Mouse (Mus musculus) limb, embryonic 14.5 days (tissue): ENCODE results near the gene Arhgef28. TPM values are rescaled to one million over a fixed set of nuclear protein-coding genes. Genes with fewer than 3 reads are reported as not detected.

Experiments used
- ATAC-seq: fragments of 200-750 bp; cut with Nextera tagmentation; 2 replicates; pipeline ENCODE4 v1.8.0; 2017; ENCODE audit warnings: low read depth, moderate number of reproducible peaks, moderate TSS enrichment; ENCODE audit not compliant: low FRiP score
- DNase-seq: peaks from one replicate; pipeline ENCODE4 v3.0.0-alpha.2; 2015; ENCODE audit warnings: low spot score
- H3K27ac ChIP-seq: fragments of 300-500 bp; sonication (generic); replicated peaks from 2 replicates; pipeline ENCODE4 v1.5.1; 2014; ENCODE audit warnings: low read depth, mild to moderate bottlenecking, low read length, moderate library complexity, mixed read lengths
- H3K27me3 ChIP-seq: fragments of 300-500 bp; sonication (generic); 2 replicates; pipeline ENCODE4 v1.6.1; 2014; ENCODE audit warnings: low read length, mixed read lengths; ENCODE audit not compliant: control insufficient read depth, insufficient read depth
- H3K36me3 ChIP-seq: fragments of 300-500 bp; sonication (generic); 2 replicates; pipeline ENCODE4 v1.6.1; 2014; ENCODE audit warnings: mild to moderate bottlenecking, low read length, moderate library complexity, mixed read lengths; ENCODE audit not compliant: control insufficient read depth, insufficient read depth
- H3K4me1 ChIP-seq: fragments of 300-500 bp; sonication (generic); 2 replicates; pipeline ENCODE4 v1.6.1; 2014; ENCODE audit warnings: antibody characterized with exemption, low read length, mixed read lengths; ENCODE audit not compliant: control insufficient read depth, insufficient read depth
- H3K4me2 ChIP-seq: fragments of 300-500 bp; sonication (generic); replicated peaks from 2 replicates; pipeline ENCODE4 v1.6.1; 2014; ENCODE audit warnings: low read depth, mild to moderate bottlenecking, low read length, moderate library complexity; ENCODE audit not compliant: severe bottlenecking
- H3K4me3 ChIP-seq: fragments of 300-500 bp; sonication (generic); replicated peaks from 2 replicates; pipeline ENCODE4 v1.5.1; 2014; ENCODE audit warnings: low read length
- H3K9ac ChIP-seq: fragments of 300-500 bp; sonication (generic); 2 replicates; pipeline ENCODE4 v1.6.1; 2014; ENCODE audit warnings: mild to moderate bottlenecking, low read depth, low read length, moderate library complexity; ENCODE audit not compliant: severe bottlenecking
- H3K9me3 ChIP-seq: fragments of 300-500 bp; sonication (generic); 2 replicates; pipeline ENCODE4 v1.6.1; 2016; ENCODE audit warnings: low read length; ENCODE audit not compliant: control insufficient read depth
- POLR2A ChIP-seq: fragments of 200-500 bp; IDR thresholded peaks from 2 replicates; pipeline ENCODE4 v1.8.0; 2012; ENCODE audit warnings: inconsistent platforms, mild to moderate bottlenecking, moderate library complexity, borderline replicate concordance; ENCODE audit not compliant: insufficient read depth, insufficient read length; ENCODE audit errors: extremely low read depth
- WGBS: fragments of 180-500 bp; shearing (Covaris S2); extraction: QIAGEN DNeasy Blood & Tissue Kit; methylation state at CpG from one replicate; pipeline ENCODE4 v1.1.7; 2014; 5-methylcytosine and 5-hydroxymethylcytosine counted together
- polyA plus RNA-seq, 2 experiments: library from polyadenylated mRNA; depleted of rRNA in 1 of 2; stranded (reverse) in 1 of 2; unstranded in 1 of 2; fragments of >200 nt; fragmentation: Nextera tagmentation in 1 of 2; extraction: Ambion mirVana in 1 of 2; gene quantifications; 2 replicates each; pipeline versions ENCODE4 v1.2.1 to v1.2.3; 2012 to 2014

Gene Arhgef28
- polyA plus RNA-seq (2012; rRNA removed): 8.1 and 10.7 TPM in 2 replicates
- polyA plus RNA-seq (2014; fragmentation: Nextera tagmentation; extraction: Ambion mirVana): 12.9 and 15.4 TPM in 2 replicates

- Histone ChIP-seq H3K9me3 (no peaks in the 10 kb centered on the region), H3K9ac (peak within 1 kb of the TSS; percentile 64), H3K4me3 (peak within 1 kb of the TSS; percentile 63), H3K4me1 (peaks cover 2% of the 10 kb centered on the region; the same call in 1 of the 2 replicates), H3K4me2 (peak within 1 kb of the TSS; percentile 100), H3K36me3 (no peaks in the 10 kb centered on the region), H3K27ac (no peak within 1 kb of the TSS), H3K27me3 (no peaks in the 10 kb centered on the region)
- DNase-seq: peak; percentile 51
- no peak for TF ChIP-seq POLR2A
- peak; percentile 80 for ATAC-seq
- under 1% methylated on average over 21 of the region's 76 CpGs for WGBS
These were observed at the start of gene Arhgef28 for GRCm38 (mm10) chr13:98205771-98206545. Gene Arhgef28 (minus strand): TSS chr13:98206439.

GRCm38 (mm10) chr13:98254921-98255320, 48.7 kb upstream of the Arhgef28 start:
- Histone ChIP-seq H3K27me3 (no peaks in the 10 kb centered on the region), H3K4me2 (no peak overlapping the region), H3K27ac (no peak overlapping the region), H3K4me3 (no peak overlapping the region), H3K9ac (no peak overlapping the region), H3K4me1 (no peaks in the 10 kb centered on the region), H3K36me3 (peaks cover 86% of the 10 kb centered on the region), H3K9me3 (no peaks in the 10 kb centered on the region)
- DNase-seq (no peak), ATAC-seq (no peak)
- WGBS: 82% methylated on average over 9 of the region's 9 CpGs
- TF ChIP-seq POLR2A: no peak

- Histone ChIP-seq H3K4me2 (no peak overlapping the region), H3K36me3 (peaks cover 68% of the 10 kb centered on the region), H3K27ac (no peak overlapping the region), H3K4me1 (no peaks in the 10 kb centered on the region), H3K9me3 (no peaks in the 10 kb centered on the region), H3K27me3 (no peaks in the 10 kb centered on the region), H3K9ac (no peak overlapping the region), H3K4me3 (no peak overlapping the region)
- no peak for TF ChIP-seq POLR2A
- WGBS: 72% methylated on average over 10 of the region's 10 CpGs
- DNase-seq: no peak
- ATAC-seq: no peak
These were observed 43.4 kb upstream of the Arhgef28 start for GRCm38 (mm10) chr13:98249594-98249993.

GRCm38 (mm10) chr13:98245386-98245785, 39.1 kb upstream of the Arhgef28 start:
- TF ChIP-seq POLR2A: no peak
- Histone ChIP-seq H3K4me3 (no peak overlapping the region), H3K9ac (no peak overlapping the region), H3K27me3 (no peaks in the 10 kb centered on the region), H3K9me3 (no peaks in the 10 kb centered on the region), H3K4me1 (no peaks in the 10 kb centered on the region), H3K27ac (no peak overlapping the region), H3K4me2 (no peak overlapping the region), H3K36me3 (peaks cover 31% of the 10 kb centered on the region)
- DNase-seq (no peak), ATAC-seq (no peak)
- 69% methylated on average over 7 of the region's 7 CpGs for WGBS

GRCm38 (mm10) chr13:98244571-98245350, 38.5 kb upstream of the Arhgef28 start:
- Histone ChIP-seq H3K27me3 (no peaks in the 10 kb centered on the region), H3K4me3 (no peak overlapping the region), H3K36me3 (peaks cover 25% of the 10 kb centered on the region), H3K4me2 (no peak overlapping the region), H3K9ac (no peak overlapping the region), H3K4me1 (no peaks in the 10 kb centered on the region), H3K9me3 (no peaks in the 10 kb centered on the region), H3K27ac (no peak overlapping the region)
- ATAC-seq (no peak), DNase-seq (no peak)
- TF ChIP-seq POLR2A: no peak
- WGBS: 66% methylated on average over 5 of the region's 5 CpGs
